Mouse (Mus musculus): ENCODE results near the gene Prrx2. TPM values are rescaled to one million over a fixed set of nuclear protein-coding genes. Genes with fewer than 3 reads are reported as not detected.

Gene Prrx2
- polyA plus RNA-seq, 1 experiment from 2014 or later, result 1.9 TPM

DNA sequence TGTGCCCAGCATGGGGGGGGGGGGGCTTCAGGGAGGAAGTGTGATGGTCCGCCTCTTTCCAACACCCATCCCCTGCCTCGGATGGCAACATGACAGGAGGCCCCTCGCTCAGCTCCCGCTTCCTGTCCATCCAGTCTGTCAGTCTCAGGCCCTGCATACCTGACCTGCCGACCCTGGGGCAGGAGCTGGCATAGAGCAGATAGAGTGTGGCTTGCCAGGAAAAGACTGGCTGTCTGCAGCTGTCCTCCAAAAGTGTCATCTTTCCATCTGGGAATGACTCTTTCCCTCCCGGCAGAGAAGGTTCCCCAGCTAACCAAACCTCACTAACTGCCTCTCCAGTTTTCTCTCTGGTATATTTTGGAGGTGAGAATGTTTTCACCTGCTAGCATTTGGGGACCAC is 15.8 kb downstream of the Prrx2 start:
- H3K27ac ChIP-seq (replicated peaks), result no peak overlapping the region
- 81% methylated on average over 5 of the region's 6 CpGs for WGBS
- H3K9me3 ChIP-seq, result no peaks in the 10 kb centered on the region
- no peak overlapping the region for H3K9ac ChIP-seq
- H3K4me1 ChIP-seq (replicated peaks), result peaks cover 15% of the 10 kb centered on the region
- H3K36me3 ChIP-seq, result no peaks in the 10 kb centered on the region
- no peak for ATAC-seq (ENCODE audit: low FRiP score, low read depth)
- H3K4me2 ChIP-seq, result no peak overlapping the region
- peaks cover 11% of the 10 kb centered on the region for H3K27me3 ChIP-seq
- H3K4me3 ChIP-seq, result no peak overlapping the region

DNA sequence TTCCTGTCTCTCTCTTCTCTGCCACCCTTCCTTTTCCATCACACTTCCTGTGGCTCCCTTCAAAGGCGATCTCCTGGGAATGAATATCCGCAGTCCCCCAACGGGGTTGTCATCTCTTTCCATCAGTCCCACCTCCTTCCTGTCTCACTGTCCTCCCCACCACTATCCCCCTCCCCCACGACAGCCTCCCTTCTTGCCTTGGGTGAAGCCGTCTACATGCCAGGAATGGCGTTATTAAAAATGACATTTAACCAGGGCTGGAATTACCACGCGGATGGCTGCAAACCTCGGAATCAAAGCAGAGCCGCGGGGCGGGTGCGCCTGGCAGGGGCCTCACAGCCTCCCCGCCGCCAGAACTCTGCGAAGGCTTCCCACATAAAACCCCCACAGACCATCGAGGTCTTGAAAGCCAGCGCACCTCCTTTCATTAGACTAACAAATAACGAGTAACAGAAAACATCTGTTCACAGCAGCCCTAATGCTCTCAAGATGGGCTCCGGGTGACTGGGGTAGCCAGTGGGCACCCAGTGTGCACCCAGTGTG is 18.1 kb downstream of the Prrx2 start:
- ATAC-seq (ENCODE audit: low FRiP score, low read depth), result no peak
- Histone ChIP-seq H3K27me3 (no peaks in the 10 kb centered on the region), H3K9me3 (no peaks in the 10 kb centered on the region), H3K36me3 (no peaks in the 10 kb centered on the region), H3K4me3 (no peak overlapping the region), H3K4me1 (replicated peaks) (peaks cover 23% of the 10 kb centered on the region), H3K9ac (no peak overlapping the region), H3K27ac (replicated peaks) (no peak overlapping the region), H3K4me2 (no peak overlapping the region)
- WGBS, result 34% methylated on average over 20 of the region's 20 CpGs

DNA sequence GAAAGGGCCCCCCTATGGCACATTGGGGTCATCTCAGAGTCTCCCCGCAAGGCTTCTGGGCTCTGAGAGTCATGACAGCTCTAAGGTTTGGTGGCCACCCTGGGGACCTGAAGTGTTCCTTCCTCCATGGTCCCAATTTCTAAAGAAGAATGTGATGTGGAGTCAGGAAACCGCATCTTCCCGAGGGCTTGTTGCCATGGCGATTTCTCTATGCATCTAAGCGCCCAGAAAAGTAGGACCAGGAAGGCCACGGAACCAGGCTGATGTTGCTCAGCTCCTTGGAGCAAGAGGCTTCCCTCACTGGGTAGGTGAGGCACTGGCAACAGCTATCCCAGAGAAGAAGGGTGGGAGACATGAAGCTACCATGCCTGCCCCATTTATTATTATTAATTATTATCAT is 22.3 kb downstream of the Prrx2 start:
- no peak overlapping the region for H3K9ac ChIP-seq
- no peak overlapping the region for H3K27ac ChIP-seq (replicated peaks)
- H3K36me3 ChIP-seq, result no peaks in the 10 kb centered on the region
- H3K27me3 ChIP-seq, result no peaks in the 10 kb centered on the region
- H3K4me1 ChIP-seq (replicated peaks), result peaks cover 23% of the 10 kb centered on the region
- ATAC-seq (ENCODE audit: low FRiP score, low read depth), result no peak
- 68% methylated on average over 6 of the region's 6 CpGs for WGBS
- H3K9me3 ChIP-seq, result no peaks in the 10 kb centered on the region
- H3K4me2 ChIP-seq, result no peak overlapping the region
- no peak overlapping the region for H3K4me3 ChIP-seq

DNA sequence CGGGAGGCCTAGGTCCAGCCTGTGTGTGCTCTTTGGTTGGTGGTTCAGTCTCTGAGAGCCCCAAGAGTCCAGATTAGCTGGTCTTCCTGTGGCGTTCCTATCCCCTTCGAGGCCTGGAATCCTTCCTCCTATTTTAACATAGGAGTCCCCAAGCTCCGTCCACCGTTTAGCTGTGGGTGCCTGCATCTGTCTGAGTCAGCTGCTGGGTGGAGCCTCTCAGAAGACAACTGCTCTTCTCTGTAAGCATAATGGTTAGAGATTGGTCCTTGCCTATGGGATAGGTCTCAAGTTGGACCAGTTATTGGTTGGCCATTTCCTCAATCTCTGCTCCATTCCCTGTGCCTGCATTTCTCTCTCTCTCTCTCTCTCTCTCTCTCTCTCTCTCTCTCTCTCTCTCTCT is 25.0 kb downstream of the Prrx2 start:
- no peak for ATAC-seq (ENCODE audit: low FRiP score, low read depth)
- Histone ChIP-seq H3K27me3 (no peaks in the 10 kb centered on the region), H3K4me1 (replicated peaks) (peaks cover 12% of the 10 kb centered on the region), H3K36me3 (no peaks in the 10 kb centered on the region), H3K4me2 (no peak overlapping the region), H3K4me3 (no peak overlapping the region), H3K9me3 (no peaks in the 10 kb centered on the region), H3K27ac (replicated peaks) (no peak overlapping the region), H3K9ac (no peak overlapping the region)
- 83% methylated on average over 5 of the region's 5 CpGs for WGBS

DNA sequence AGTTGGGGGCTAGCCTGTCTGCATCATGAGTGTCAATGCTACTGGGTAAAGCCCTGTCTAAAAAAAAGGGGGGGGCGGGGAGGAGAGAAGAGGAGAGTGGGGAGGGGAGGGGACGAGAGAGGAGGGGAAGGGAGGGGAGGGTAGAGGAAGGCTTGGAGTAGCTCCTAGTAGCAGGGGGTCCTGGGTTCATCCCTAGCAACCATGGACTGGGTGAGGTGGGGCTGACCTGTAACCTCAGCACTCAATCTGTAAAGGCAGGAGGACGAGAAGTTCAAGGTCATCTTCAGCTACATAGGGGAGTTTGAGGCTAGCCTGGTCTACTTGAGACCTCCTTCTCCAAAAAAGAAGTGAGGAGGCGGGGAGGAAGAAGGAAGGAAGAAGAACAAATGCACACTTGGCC is 27.3 kb downstream of the Prrx2 start:
- no peaks in the 10 kb centered on the region for H3K36me3 ChIP-seq
- peaks cover 8% of the 10 kb centered on the region; the same call in 1 of the 2 replicates for H3K27me3 ChIP-seq
- H3K9me3 ChIP-seq, result no peaks in the 10 kb centered on the region
- peaks cover 14% of the 10 kb centered on the region for H3K4me1 ChIP-seq (replicated peaks)
- ATAC-seq (ENCODE audit: low FRiP score, low read depth), result no peak
- H3K27ac ChIP-seq (replicated peaks), result no peak overlapping the region
- WGBS, result 56% methylated on average over 4 of the region's 4 CpGs
- H3K9ac ChIP-seq, result no peak overlapping the region
- H3K4me3 ChIP-seq, result no peak overlapping the region
- no peak overlapping the region for H3K4me2 ChIP-seq

DNA sequence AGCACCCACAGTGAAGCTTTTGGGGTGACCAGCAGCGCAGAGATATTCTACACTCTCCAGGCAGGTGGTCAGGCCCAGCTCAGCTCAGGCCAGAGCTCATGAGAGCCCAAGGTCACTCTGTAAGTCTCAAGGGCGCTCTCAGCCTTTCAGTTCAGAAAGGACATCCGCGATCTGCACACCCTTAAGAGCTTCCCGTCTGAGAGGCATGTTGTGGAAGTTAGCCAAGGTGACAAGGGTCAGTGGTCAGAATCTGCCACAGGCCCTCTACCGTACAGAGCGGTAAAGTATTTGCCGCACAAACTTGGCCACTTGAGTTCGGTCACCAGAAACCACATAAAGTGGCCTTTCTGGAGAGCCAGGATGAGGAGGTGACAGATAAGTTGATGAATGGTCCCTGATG is 28.8 kb downstream of the Prrx2 start:
- Histone ChIP-seq H3K4me1 (replicated peaks) (peaks cover 8% of the 10 kb centered on the region; the same call in 1 of the 2 replicates), H3K9me3 (no peaks in the 10 kb centered on the region), H3K27me3 (peaks cover 8% of the 10 kb centered on the region; the same call in 1 of the 2 replicates), H3K9ac (no peak overlapping the region), H3K36me3 (no peaks in the 10 kb centered on the region), H3K4me3 (no peak overlapping the region), H3K27ac (replicated peaks) (no peak overlapping the region), H3K4me2 (no peak overlapping the region)
- no peak for ATAC-seq (ENCODE audit: low FRiP score, low read depth)
- WGBS, result 87% methylated on average over 9 of the region's 9 CpGs

DNA sequence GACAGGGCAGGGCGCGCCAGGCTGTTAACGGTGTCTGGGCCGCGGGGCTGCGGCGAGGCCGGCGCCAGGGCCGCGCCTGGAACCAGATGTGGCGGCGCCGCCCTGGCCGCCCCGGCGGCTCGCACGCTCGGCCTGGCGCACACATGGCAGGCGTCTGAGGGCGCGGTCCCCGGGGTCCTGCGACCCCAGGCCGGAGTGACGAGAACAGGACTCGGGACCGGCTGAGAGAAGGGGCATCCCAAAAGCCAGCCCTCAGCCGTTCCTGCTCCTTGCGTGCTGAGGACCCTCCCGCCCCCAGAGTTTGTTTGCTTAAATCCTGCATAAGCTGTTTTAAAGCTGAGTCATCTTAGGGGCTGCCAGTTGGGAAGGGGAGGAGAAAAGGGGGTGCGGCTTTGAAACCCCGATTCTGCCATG is 30.2 kb downstream of the Prrx2 start:
- Histone ChIP-seq H3K9ac (peak overlapping the region; percentile 24; the same call in 1 of the 2 replicates), H3K4me1 (replicated peaks) (peaks cover 8% of the 10 kb centered on the region; the same call in 1 of the 2 replicates), H3K27ac (replicated peaks) (no peak overlapping the region), H3K4me2 (peak overlapping the region; percentile 54), H3K4me3 (peak overlapping the region; percentile 28), H3K9me3 (no peaks in the 10 kb centered on the region), H3K36me3 (no peaks in the 10 kb centered on the region), H3K27me3 (peaks cover 8% of the 10 kb centered on the region; the same call in 1 of the 2 replicates)
- no peak for ATAC-seq (ENCODE audit: low FRiP score, low read depth)
- WGBS, result 5% methylated on average over 35 of the region's 35 CpGs

DNA sequence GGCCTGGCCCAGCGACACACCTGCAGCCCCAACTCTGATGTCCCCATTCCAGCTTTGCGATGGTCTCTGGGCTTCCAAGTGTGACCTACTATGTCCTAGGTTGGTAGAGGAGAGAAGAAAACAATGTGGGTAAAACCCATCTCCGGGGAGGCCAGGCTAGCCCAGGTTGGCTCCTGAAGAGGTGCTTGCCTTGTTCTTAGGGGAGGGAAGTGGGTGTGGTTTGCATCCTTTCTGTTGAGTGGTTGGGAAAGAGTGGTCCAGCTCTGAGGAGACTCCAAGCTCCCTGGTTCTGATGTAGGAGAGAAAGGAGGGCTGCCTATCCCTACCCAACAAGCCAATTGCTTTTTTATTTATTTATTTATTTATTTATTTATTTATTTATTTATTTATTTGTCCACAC is 30.7 kb downstream of the Prrx2 start:
- Histone ChIP-seq H3K36me3 (no peaks in the 10 kb centered on the region), H3K9me3 (no peaks in the 10 kb centered on the region), H3K27ac (replicated peaks) (no peak overlapping the region), H3K4me3 (no peak overlapping the region), H3K27me3 (peaks cover 8% of the 10 kb centered on the region; the same call in 1 of the 2 replicates), H3K4me1 (replicated peaks) (peaks cover 8% of the 10 kb centered on the region; the same call in 1 of the 2 replicates), H3K9ac (no peak overlapping the region), H3K4me2 (peak overlapping the region; percentile 54; the same call in 1 of the 2 replicates)
- 57% methylated on average over 3 of the region's 3 CpGs for WGBS
- no peak for ATAC-seq (ENCODE audit: low FRiP score, low read depth)

DNA sequence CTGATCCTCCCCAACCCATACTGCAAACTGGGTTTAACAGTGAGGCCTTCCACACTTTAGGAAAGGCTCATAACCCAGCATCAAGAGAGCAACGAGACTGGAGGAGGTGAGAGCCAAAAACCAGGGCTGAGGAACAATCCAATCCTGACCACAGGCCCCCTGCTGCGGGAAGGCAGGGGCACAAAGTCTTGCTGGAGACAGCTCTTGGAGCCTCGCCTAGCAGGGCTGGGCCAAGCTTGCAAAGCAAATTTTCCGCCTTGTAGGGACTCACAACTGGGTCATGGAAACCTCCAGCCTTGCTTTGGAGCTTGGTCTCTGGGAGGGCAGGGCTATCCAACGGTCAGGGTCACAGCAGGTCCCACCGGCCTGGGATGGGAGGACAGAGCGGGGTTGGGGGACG is 36.1 kb downstream of the Prrx2 start:
- 0 out of 2 replicates have a peak, but pooled peaks cover 3% of the 10 kb centered on the region for H3K27me3 ChIP-seq
- H3K4me3 ChIP-seq, result no peak overlapping the region
- no peaks in the 10 kb centered on the region for H3K36me3 ChIP-seq
- H3K4me1 ChIP-seq (replicated peaks), result 0 out of 2 replicates have a peak, but pooled peaks cover 2% of the 10 kb centered on the region
- H3K4me2 ChIP-seq, result no peak overlapping the region
- no peak overlapping the region for H3K9ac ChIP-seq
- ATAC-seq (ENCODE audit: low FRiP score, low read depth), result no peak
- H3K27ac ChIP-seq (replicated peaks), result no peak overlapping the region
- WGBS, result 60% methylated on average over 8 of the region's 8 CpGs
- H3K9me3 ChIP-seq, result no peaks in the 10 kb centered on the region

DNA sequence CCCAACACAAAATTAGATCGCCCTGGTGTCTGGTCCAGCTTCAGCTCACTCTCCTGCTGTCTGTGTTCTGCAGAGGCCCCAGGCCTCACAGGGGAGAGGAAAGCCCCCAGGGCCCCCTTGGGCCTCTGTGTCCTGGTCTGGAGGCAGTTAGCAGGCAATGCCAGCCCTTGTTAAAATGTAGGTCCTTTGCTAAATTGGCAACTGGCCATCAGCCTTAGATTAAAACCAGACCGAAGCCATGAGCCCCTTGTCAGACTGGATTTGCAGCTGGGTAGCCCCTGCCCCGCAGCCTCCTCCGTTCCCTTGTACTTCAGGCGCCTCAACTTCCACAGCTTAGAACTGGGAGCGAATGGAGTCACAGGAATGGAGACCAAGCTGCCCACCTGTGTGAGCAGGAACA is 37.9 kb downstream of the Prrx2 start:
- Histone ChIP-seq H3K9me3 (no peaks in the 10 kb centered on the region), H3K27me3 (no peaks in the 10 kb centered on the region), H3K36me3 (no peaks in the 10 kb centered on the region), H3K4me1 (replicated peaks) (0 out of 2 replicates have a peak, but pooled peaks cover 2% of the 10 kb centered on the region), H3K4me3 (no peak overlapping the region), H3K9ac (no peak overlapping the region), H3K4me2 (no peak overlapping the region), H3K27ac (replicated peaks) (no peak overlapping the region)
- no peak for ATAC-seq (ENCODE audit: low FRiP score, low read depth)
- 83% methylated on average over 6 of the region's 6 CpGs for WGBS

DNA sequence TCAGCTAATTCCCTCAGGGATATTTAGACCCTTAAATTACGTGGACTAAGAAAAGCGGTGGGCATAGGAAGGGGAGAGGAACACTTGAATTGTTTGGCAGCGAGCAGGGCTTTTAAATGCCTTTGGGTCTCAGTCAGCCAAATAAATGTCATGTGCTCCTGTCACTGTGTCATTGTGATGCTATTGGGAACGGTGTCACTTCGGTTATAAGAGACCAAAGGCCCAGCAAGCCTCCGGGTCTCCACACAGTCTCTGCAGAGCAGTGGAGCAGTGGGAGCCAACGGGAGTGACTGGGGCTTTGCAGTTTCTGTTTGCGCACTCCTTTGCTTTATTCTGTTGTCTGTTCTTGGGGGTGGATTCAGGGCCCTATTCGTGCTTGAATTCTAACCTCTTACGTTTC is 39.7 kb downstream of the Prrx2 start:
- H3K27ac ChIP-seq (replicated peaks), result 0 out of 2 replicates have a peak overlapping the region, but pooled peaks have one; percentile 24
- H3K4me1 ChIP-seq (replicated peaks), result 0 out of 2 replicates have a peak, but pooled peaks cover 2% of the 10 kb centered on the region
- no peaks in the 10 kb centered on the region for H3K9me3 ChIP-seq
- H3K27me3 ChIP-seq, result no peaks in the 10 kb centered on the region
- WGBS, result 23% methylated on average over 10 of the region's 10 CpGs
- ATAC-seq (ENCODE audit: low FRiP score, low read depth), result no peak
- H3K4me2 ChIP-seq, result no peak overlapping the region
- no peak overlapping the region for H3K9ac ChIP-seq
- H3K36me3 ChIP-seq, result no peaks in the 10 kb centered on the region
- no peak overlapping the region for H3K4me3 ChIP-seq

DNA sequence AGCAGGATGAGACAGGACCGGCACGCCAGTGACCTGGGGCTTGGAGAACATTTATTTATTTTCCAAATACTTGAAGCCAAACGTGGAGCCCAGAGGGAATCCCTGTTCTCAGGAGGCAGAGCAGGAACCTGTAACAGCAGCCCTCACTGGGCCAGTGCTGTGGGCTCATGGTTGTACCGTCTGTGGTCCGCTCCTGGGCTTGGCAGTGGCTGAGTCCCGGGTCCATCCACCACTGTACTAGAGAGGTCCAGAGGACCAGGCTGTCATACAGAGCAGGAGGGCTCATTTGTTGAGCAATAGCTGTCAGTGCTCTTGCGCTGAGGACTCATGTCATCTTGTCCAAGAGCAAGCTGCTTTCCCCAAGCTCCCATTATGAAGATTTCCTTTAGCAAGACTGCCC is 40.3 kb downstream of the Prrx2 start:
- no peaks in the 10 kb centered on the region for H3K36me3 ChIP-seq
- no peaks in the 10 kb centered on the region for H3K27me3 ChIP-seq
- no peak overlapping the region for H3K27ac ChIP-seq (replicated peaks)
- H3K4me3 ChIP-seq, result no peak overlapping the region
- H3K9me3 ChIP-seq, result no peaks in the 10 kb centered on the region
- no peak overlapping the region for H3K4me2 ChIP-seq
- no peak for ATAC-seq (ENCODE audit: low FRiP score, low read depth)
- H3K9ac ChIP-seq, result no peak overlapping the region
- H3K4me1 ChIP-seq (replicated peaks), result 0 out of 2 replicates have a peak, but pooled peaks cover 2% of the 10 kb centered on the region
- WGBS, result 73% methylated on average over 7 of the region's 7 CpGs

Measured in hindbrain, embryonic 15.5 days (tissue).